Mouse (Mus musculus) mammary gland, adult 2 months (tissue): ENCODE results near the gene Dnttip2. TPM values are rescaled to one million over a fixed set of nuclear protein-coding genes. Genes with fewer than 3 reads are reported as not detected.

Source experiments
- polyA plus RNA-seq: library from polyadenylated mRNA; depleted of rRNA; stranded (reverse); fragments of >200 nt; gene quantifications from 2 replicates; pipeline ENCODE4 v1.2.3, GENCODE M21; 2012; ENCODE audit warnings: low replicate concordance; rRNA removed

Dnttip2 gene
- polyA plus RNA-seq = 4.2 and 7.3 TPM in 2 replicates

DNA sequence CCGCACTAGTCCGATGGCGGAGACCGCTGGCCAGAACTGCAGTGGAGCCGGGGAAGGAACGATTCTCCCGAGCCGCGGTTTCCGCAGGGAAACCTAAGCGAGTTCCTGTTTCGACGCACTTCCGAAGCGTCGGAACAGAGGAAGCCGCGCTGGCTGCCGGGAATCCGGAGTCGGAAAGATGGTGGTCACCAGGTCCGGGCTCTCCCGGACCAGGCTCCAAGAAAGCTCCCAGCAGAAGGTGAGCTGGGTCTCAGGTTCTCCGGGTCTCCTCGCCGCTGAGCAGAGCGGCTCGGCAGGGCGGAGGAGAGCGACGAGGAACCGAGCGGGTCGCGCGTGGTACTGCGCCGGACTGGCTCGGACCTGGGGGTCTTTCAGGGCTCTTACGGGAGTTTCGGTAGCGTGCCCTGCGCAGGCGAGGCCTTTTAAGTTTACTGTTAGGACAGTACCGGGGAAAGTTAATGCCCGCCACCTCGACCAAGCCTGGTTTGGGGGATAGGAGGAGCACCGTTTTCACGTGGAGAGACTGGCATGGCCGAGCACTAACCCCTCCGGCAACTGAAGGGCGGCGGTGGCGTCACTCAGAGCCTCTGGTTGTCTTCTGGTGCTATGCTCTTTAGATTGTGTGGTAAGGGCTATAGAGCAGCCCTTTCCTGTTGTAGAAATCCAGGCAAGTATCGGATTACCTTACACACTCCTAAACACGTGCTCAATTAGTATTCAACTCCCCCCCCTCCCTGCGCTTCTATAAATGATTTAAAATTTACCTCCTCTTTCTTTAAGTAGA lies at the start of gene Dnttip2:
Gene Dnttip2, plus strand, starts transcription at position 148 of the 784 bp plus-strand sequence.

DNA sequence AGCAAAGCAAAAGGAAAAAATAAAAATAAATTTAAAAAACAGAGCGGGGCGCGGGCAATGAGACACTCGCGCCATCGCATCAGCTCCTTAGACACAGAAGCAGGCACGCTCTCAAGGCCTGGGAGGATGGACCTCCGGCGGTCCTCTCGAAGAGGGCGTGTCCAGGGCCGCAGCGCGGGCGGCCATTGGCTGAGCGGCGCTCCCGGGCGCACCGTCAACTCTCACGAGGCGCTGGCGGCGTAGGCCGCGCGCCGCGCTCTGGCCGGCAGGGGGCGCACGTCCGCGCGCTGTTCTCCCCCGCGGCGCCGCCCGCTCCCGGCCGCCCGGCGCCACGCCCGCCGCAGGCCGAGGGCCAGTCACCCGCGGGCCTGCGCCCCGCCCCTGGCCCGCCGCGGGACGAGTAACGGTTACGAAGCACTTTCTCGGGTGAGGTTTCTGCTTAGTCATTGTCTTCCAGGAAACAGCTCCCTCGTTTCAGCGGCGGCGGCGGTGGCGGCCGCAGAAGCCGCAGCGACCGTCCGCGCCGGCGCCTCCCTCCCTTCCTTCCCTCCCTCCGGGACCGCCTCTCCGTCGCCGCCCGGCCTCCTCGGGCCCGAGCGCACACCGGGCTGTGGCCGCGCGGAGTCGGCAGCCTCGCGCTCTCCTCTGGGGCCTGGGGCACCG lies 28.8 kb upstream of the Dnttip2 start, which contains the start of gene Gclm:
Gene Gclm, plus strand, starts transcription at position 343 of the 663 bp plus-strand sequence.

DNA sequence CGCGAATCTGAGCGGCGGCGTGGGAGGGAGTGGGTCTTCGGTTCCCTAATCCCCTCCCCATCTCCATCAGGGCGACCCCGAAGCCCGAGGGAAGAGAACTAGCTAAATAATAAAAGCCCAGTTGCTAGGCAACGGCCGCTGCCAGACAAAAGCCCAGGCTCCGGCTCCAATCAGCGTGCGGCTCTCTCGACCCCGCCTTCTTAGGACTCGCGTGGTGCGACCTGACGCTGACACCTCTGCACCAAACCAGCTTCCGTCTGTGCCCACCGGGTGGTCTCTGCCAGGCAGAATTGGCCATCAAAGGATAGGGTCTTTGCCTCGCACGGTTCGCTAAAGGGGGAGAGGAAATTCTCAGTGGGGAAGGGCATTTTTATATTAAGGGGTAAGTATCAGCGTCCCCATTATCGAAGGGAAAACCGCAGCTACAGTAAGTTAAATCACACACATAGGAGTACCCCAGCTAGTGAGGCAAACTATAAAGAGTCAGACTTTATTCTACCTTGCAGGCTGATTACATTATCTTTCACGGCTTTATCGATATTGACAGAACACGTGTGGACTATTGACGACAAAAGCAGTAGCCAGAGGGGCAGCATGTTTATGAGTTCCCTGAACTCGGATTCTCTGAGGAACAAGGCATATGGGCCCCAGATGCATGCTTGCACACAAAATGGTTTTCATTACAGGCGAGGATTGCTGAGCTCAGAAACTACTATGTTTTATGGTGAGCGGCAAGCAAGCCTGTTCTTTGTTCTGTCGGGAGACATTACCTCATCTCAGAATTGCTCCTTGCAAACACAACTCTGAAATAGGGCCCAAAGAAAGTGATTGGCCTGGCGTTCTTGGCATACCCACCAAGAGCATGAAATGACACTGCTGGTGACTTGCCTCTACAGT lies 20.0 kb downstream of the Dnttip2 start, which contains the start of gene Bcar3:
Gene Bcar3, plus strand, starts transcription at position 183 of the 897 bp plus-strand sequence.

Other genes starting within 250 kb of the Dnttip2 start
- 0.59 and 0.73 TPM in 2 replicates for gene Abca4, start 229.9 kb upstream of the Dnttip2 start, polyA plus RNA-seq
- gene Gclm, start 28.8 kb upstream of the Dnttip2 start, polyA plus RNA-seq = 39.7 and 121 TPM in 2 replicates
- gene Bcar3, start 19.7 kb downstream of the Dnttip2 start, polyA plus RNA-seq = 33.4 and 73.8 TPM in 2 replicates